Mouse (Mus musculus) thymus, adult 2 months (tissue): ENCODE results near the gene Zfp3.

Experiments used
- CTCF ChIP-seq: fragments of 200-500 bp; IDR thresholded peaks from 2 replicates; pipeline ENCODE4 v1.5.1; 2012; ENCODE audit warnings: mild to moderate bottlenecking, control low read depth, low read length, moderate library complexity, borderline replicate concordance; ENCODE audit not compliant: control insufficient read depth, poor library complexity, insufficient read depth; ENCODE audit errors: extremely low read depth
- POLR2A ChIP-seq: fragments of 200-500 bp; IDR thresholded peaks from 2 replicates; pipeline ENCODE4 v1.6.1; 2012; ENCODE audit warnings: mild to moderate bottlenecking, low read length, control low read depth, moderate library complexity; ENCODE audit not compliant: control insufficient read depth, poor library complexity, insufficient read depth; ENCODE audit errors: extremely low read depth

DNA sequence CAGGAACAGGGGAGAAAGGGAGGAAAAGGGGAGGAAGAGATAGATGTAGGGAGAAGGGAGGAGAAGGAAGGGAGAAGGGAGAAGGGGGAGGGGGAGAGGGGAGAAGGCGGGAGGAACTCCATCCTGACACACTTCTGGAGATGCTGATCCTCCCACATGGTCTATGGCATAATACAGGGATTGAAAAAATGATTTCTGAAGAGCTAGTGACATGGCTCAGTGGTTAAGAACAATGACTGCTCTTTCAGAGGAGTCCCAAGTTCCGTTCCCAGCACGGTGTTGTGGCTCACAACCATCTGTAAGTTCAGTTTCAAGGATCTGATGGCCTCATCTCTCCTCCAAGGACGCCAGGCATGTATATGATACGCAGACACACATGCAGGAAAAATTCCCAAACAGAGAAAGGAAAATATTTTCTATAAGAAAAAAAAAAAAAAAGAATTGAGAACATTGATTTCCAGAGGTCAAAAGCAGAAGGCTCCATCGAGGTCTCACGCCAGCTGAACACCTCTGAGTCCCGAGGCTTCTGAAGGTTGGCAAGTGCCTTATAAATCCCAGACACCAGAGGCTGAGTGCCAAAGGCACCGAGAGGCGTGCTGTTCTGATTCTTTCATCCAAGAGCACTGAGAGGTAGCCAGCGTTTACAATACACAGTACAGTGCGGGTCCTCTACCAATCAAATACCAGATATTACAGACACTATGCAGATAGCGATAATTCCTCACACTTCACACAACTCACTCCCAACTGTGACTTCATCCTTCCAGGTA, 47.6 kb downstream of the Zfp3 start:
- TF ChIP-seq CTCF (no peak), POLR2A (no peak)
